Mouse (Mus musculus) cerebellum, postnatal 25 days (tissue): ENCODE measurements around the gene Poglut1.
A peak's percentile ranks its signal among the peaks of the same experiment; 100 is the strongest.

Experiments
- DNase-seq, 2 experiments: peaks; one replicate each; pipeline ENCODE4 v3.0.0; 2021; ENCODE audit warnings: mixed read lengths in 2 of 2

Poglut1 gene

DNA sequence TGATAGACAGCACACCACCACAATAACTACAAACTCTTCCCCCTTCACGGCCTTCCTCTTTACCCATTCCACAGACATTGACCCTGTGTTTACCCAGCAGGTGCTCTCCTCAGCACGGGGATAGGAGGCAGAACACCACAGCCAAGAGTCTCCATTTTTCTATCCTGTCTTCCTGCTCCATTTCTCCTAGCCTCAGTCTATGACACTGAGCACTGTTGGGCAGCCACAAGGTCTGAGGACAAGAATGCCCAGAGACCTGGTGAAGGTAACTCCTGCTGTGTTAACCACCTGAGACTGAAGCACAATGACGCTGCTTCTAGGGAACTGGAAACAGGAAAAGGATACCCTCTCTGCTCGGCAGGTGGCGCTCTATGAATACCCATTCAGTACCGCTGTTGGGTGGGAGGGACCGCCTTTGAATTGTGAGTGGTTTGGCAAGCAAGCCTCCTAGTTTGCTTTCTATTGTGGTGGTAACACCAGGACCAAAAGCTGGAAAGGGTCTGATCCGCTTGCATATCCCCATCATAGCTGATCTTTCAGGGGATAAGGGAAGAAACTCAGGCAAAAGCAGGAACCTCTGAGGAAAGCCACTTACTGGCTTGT lies 13.4 kb downstream of the Poglut1 start:
- DNase-seq, result peak; percentile 66 to 78

DNA sequence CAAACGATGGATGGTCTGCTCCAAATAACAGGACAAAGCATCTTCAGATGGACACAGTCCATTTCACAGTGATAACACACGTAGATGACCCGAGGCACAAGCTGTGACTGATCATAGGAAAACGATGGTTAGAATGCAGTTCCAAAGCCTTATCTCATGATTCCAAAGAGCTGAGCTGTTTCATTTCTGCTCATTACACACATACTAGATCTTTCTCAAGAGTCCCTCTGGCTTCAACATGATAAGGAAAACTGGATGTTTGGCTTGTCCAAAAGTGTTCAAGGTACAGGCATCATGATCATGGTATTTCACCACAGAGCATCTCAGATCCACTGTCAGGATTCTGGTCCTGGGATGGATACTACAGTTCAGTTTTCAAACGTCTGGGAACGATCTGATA lies 23.8 kb downstream of the Poglut1 start:
- DNase-seq, result no peak

DNA sequence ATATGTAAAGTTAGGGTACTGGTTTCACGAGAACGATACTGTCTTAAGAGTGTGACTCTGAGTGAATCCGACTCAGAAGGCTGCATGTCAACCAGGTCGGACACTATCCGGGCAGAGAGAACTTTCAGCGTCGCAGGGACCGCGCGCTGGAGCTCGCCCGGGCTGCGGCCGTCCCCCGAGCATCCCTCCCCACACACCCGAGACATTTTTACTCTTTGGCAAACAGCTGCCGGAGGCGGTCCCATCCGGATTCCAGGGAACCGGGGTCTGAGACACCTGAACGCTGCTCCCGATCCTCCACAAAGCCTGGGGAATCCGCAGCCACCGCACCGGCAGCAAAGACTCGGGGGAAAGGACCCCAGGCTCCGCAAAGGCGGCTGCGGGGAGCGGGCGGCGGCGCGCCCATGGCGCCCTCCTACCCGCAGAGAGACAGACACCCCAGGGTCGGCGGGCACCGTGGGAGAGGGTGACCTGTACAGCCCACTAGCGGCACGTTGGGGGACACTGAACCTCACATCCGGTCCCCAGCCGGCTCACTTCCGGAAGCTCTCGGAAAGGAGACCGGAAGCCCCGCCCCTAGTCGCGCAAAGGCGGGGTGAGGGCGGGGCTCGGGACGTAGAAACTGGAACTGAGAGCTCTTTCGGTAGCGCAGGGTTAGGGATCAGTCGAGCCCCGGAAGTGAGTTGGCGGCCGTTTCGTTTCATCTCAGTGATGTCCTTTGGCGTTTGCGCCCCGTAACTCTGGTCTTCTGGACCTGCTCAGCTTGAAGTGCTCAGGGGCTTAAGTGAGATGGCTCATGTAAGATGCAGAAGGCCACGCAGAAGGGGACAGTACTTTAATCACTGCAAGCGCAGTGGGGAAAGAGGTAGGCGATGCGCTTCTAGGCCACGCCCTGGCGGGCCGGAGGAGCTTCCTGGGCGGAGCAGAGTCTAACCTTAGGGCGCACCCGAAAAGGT lies 27.7 kb downstream of the Poglut1 start, which contains the start of gene Timmdc1:
TSS of gene Timmdc1 (minus strand) at position 535 of the 956 bp plus-strand sequence.
- DNase-seq, result peak; percentile 96 to 98

DNA sequence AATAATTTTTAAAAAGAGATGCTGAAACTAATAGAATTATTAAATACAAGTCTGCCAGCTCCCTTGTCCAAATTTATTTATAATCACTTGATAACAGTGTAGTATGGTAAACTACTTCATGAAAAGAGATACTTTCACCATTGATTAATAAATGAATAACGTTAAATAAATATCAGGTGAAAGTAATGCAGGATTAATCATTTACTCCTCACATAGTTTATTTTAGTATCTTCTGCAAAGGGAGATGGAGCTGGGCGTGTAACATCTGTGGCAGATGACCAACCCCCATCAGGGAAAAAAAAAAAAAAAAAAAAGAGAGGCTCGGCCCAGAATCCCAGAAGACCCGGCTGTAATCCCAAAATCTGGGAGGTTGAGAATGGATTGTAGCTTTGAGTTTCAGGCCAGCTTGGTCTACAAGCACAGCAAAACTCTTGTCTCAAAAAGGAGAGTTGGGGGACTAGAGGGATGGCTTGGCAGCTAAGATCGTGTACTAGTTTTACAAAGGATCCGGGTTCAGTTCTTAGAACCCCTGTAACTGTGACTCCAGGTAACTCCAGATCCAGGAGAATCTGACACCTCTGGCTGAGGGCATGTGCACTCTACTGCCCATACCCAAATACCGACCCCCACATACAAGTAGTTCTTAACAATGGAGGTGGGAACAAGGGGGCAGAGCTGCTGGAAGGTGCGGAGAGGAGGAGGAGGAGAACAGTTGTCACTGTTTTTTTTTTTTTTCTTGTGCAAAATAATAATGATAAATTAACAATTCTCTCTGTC lies 28.7 kb downstream of the Poglut1 start:
- DNase-seq, result no peak

DNA sequence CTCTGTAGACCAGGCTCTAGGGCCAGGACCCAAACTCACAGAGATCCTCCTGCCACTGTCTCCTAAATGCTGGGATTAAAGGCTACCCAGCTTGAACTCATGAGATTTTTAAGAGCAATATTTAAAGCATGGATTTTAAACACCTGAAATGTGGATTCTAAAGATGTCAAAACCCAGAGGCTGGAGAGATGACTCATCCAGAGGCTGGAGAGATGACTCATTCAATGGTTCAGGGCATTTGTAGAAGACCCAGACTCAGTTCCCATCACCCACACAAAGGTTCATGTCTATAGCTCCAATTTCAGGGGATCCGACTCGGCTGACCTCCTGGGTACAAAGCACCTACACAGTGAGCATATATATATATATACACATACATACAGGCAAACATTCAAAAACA lies 30.9 kb downstream of the Poglut1 start:
- DNase-seq, result no peak

DNA sequence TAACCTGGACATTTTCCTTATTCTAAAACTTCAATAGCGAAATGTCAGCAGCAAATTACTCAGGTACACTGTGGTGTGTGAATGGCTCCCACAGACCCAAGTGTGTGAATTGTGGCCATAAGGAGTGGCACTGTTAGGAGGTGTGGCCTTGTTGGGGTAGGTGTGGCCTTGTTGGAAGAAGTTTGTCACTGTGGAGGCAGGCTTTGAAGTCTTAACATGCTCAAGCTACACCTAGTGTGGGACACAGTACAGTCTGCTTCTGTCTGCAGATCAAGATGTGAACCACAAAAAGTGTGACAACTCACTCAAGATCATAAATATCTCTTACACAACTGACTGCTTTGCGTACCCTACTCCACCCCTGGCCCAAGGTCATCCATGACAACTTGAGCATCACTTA lies 39.2 kb downstream of the Poglut1 start:
- no peak for DNase-seq

DNA sequence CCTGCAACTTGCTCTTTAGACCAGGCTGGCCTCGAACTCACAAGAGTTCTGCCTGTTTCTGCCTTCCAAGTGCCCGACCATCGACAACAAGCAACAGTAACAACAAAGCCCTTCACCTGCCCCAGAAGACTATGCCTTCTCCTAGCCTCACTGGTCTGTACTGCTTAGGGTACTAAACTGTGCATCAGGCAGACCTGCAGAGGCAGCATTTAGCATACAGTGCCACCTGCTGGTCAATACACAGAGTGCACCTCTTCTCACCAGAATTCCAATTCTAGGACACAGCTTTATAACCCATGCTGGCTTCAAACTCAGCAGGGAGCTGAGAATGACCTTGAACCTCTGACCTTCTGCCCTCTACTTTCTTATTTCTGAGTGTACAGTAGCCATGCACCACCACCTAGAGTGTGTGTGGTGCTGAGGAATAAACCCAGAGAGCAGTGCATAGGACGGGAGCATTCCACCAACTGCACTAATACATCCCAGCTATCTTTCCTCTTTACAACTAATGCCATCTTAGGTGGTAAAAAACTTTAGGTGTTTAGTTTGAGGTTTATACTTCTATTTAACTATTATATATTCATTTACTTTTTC lies 43.9 kb downstream of the Poglut1 start:
- DNase-seq, result peak; percentile 68 to 77

DNA sequence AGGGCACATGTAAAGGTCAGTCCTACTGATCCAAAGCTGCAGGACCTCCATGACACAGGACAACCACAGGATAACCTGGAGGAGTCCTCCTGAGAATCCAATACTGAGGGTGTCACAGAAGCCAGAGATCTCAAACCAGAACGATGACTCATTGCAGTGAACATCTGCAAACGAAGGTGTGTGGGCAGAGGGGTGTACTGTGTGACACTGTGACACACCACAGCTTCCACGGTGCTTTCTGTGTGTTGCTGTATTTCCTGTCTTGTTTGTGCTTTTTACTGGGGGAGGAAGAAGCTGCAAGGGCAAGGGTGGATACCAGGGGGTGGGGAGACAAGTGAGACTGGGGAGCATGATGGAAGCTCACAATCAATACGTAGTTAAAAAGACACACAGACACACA lies 46.5 kb downstream of the Poglut1 start:
- no peak for DNase-seq

DNA sequence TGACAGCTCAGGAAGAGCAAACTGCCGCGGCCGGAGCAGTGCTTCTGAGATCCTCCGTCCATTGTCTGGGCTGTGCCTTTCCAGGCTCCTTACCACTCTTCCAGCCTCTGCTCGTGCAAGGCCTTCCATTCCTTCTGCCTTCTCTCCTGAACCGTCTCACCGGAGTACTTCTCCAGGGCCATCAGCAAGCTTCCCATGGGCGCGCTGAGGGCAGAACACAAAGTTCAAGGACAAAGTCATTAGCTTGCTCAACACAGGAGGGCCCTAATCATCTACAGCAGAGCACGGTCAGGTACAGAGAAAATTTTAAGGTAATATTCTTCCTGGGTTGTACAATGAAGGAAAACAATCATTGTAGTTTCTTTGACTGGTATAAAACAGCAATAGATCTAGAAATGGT lies 47.6 kb downstream of the Poglut1 start:
- DNase-seq, result no peak

DNA sequence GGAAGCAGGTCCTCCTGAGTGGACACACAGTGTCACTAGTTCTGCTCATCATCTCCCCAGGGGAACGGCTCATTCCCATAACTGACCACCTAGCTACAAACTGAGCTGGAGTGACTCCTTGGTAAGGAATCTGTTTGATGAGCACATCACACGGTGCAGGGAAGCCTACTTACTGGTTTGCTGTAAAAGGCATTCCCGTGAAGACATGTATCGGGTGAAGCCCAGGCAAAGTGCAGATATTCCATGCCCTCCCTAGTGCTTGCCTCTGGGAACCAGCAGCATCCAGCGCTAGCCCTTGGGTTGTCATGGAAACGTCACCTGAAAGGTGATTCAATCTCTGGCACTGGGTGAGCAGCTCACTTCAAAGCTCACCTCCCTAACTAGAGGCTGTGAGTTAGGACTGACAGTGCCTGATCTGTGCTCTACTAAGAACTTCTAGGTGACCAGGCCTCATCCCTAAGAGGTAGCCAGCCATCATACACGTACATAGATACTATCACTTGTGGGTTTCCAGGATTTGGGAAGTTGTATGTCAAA lies 53.4 kb downstream of the Poglut1 start:
- DNase-seq, result no peak

DNA sequence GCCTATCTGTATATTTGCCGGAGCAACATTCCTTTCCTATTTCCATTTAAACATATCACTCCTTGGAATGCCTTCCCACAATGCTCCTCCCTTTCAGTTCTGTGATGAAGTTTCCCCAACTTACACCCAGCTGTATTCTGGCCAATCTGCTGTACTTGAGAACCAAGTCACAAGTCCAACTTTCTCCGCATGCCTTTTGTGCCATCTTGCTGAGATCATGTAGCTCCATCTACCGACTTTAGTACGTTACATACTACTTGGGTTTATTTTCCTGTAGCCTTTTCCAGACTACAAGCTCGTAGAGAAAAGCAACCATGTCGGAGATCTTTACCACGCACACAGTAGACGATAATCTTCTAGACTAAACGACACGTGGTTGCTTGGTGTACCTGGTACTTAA lies 56.2 kb downstream of the Poglut1 start:
- DNase-seq, result no peak

DNA sequence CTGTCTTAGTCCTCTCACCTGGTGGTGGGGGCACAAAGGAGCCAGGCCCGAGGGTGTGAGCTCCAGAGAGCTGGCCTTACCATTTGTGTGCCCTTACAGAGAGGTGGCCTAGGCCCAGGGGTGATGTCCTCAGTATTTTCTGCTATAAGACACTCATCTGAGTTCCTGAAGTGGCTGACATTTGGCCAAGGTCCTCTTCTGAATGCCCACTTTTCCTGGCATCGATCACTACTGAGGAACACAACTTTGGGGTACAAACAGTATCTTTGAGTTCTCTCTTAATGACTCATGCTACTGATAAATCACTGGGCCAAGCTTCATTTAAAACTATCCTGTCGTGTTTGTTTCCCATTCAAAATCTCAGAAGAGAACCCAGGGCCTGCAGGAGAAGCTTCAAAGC lies 57.5 kb downstream of the Poglut1 start:
- no peak for DNase-seq

DNA sequence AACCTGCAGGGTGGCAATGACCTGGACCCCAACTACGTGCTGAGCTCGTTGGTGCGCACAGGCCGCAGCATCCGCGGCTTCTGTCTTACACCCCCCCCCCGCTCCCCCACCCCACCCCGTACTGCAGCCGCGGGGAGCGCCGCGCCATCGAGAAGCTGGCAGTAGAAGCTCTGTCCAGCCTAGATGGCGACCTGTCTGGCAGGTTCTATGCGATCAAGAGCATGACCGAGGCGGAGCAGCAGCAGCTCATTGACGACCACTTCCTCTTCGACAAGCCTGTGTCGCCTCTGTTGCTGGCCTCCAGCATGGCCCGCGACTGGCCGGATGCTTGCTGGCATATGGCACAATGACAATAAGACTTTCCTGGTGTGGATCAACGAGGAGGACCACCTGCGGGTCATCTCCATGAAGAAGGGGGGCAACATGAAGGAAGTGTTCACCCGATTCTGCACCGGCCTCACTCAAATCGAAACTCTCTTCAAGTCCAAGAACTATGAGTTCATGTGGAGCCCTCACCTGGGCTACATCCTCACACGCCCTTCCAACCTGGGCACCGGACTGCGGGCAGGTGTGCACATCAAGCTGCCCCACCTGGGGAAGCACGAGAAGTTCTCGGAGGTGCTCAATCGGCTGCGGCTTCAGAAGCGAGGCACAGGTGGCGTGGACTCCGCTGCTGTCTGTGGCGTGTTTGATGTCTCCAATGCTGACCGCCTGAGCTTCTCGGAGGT lies 66.3 kb downstream of the Poglut1 start:
- DNase-seq, result no peak

DNA sequence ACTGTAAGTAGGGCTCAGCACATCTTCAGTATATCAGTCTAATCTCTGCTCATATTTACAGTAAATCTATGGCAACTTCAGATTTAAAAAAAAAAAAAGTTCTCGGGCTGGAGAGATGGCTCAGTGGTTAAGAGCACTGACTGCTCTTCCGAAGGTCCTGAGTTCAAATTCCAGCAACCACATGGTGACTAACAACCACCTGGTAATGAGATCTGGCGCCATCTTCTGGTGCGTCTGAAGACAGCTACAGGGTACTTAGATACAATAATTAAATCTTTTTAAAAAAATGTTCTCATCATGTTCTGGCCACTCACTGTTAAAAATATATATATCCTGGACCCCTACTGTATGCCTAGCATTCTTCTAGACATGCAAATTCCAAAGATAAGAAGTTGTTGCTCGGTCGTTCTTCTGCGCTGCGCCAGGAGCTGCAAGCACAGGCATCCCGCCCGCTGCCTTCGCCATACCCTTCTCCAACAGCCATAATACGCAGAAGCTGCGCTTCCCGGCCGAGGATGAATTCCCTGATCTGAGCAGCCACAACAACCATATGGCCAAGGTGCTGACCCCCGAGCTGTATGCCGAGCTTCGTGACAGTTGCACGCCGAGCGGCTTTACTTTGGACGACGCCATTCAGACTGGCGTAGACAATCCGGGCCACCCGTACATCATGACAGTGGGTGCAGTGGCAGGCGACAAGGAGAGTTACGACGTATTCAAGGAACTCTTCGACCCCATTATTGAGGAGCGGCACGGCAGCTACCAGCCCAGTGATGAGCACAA lies 67.1 kb downstream of the Poglut1 start:
- peak in 1 of 2 experiments; percentile 57 for DNase-seq

DNA sequence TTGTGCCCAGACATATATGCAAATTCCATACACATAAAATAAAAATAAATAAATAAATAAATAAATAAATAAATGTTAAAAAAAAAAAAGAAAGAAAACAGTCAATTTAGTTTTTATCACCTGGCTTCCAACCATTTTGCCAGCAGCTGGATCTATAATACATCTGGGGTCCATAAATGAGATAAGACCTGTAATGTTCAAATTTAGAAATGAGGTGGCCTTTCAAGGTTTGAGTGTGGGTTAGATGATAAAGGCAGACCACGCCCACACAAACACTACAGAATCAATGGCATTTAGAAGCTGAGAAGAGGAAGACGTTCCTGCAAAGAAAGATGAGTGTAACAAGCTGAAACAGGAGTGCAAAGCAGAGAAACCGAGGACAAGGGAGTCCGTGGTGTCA lies 68.7 kb downstream of the Poglut1 start:
- no peak for DNase-seq

DNA sequence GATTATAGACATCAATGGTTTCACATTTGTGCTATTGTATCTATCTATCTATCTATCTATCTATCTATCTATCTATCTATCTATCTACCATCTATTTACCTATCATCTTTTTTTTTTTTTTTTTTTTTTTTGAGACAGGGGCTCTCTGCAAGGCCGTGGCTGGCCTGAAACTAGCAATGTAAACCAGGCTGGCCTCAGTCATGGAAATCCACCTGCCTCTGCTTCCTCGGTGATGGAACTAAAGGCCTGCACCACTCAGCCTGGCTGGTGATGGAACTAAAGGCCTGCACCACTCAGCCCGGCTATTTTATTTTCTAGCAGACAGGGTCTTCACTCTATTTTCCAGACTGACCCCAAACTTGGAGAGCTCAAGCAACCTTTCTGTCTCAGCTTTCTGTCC lies 71.8 kb downstream of the Poglut1 start:
- DNase-seq, result no peak

DNA sequence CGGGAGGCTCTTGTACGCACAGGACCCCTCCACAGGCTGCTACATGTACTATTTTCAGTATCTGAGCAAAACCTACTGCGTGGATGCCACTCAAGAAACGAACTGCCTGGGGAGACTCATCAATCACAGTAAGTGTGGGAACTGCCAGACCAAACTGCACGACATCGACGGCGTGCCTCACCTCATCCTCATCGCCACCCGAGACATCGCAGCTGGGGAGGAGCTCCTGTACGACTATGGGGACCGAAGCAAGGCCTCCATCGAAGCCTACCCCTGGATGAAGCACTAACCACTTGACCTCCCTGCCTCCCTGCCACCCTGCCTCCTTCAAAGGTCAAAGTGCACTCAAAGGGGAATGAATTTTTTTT lies 72.8 kb downstream of the Poglut1 start:
- DNase-seq, result peak; percentile 11

DNA sequence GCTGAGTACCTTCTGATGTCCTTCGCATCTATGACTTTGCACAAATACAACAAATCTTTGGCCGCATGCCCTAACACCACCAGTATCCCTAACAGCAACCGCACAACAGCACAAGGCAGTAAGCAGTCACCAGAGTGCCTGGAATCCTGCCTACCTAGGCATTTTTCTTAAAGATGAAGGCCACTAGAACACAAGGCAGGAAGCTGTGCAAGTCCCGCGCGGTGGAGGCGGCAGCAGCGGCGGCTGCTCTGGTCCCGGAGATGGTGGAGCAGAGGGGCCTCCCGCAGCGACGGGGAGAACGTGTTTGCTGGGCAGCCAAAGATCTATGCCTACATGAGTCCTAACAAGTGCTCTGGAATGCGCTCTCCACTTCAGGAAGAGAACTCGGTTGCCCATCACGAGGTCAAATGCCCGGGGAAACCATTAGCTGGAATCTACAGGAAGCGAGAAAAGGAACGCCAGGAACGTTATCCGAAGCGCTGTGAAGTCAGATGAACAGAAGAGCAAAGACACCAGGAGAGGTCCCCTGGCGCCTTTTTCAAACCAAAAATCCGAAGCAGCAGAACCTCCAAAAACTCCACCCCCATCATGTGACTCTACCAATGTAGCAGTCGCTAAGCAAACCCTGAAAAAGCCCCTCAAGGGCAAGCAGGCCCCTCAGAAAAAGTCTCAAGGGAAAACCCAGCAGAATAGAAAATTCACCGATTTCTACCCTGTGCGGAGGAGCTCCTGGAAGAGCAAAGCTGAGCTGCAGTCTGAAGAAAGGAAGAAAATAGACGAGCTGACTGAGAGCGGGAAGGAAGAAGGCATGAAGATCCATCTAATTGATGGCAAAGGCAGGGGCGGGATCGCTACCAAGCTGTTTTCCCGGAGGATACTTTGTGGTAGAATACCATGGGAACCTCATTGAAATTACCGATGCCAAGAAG lies 73.5 kb downstream of the Poglut1 start:
- peak; percentile 62 to 68 for DNase-seq

DNA sequence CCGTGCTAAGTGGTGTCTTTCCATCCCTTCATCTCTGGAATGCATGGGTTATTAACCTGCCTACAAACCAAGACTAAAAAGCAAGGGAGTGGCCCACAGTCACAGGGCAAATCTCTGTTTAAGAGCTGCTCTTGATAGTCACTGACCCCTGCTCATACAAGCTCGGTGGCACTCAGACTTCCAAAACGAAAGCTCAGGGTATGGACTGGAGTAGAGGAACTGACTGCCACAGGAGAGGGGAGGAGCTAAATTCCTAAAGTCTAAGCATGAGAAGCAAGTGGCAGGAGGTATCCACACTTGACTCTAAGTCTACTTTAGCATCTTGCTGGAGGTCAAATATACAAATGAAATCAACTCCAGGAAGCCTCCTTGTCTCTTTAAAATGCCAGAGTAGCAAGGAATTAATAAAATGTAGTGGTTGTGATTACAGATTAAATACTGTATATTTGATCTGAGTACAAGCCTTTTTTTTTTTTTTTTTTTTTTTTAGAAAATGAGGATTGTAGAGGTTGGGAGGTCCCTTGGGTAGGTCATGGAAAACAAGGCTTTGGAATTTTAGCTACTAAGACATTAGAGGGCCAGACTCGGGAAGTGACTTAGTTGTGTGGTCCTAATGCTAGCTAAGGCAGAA lies 74.3 kb downstream of the Poglut1 start:
- DNase-seq, result no peak
